Mouse (Mus musculus) G1E (cell line): Measurements from ENCODE around the gene Meis2. TPM values are rescaled to one million over a fixed set of nuclear protein-coding genes. Genes with fewer than 3 reads are reported as not detected.

Source experiments
- ATAC-seq: 2 replicates; pipeline ENCODE4 v1.8.0; 2016; ENCODE audit warnings: mild to moderate bottlenecking; ENCODE audit not compliant: insufficient number of reproducible peaks, poor library complexity, low FRiP score, severe bottlenecking; ENCODE audit errors: extremely low read depth
- DNase-seq: peaks from one replicate; pipeline ENCODE4 v3.0.0; 2012; ENCODE audit warnings: low spot score
- H3K27me3 ChIP-seq: 2 replicates; pipeline ENCODE4 v1.6.1; 2012; ENCODE audit warnings: mild to moderate bottlenecking, low read length, inconsistent platforms; ENCODE audit not compliant: insufficient read depth
- H3K36me3 ChIP-seq: replicated peaks from 2 replicates; pipeline ENCODE3; 2012; ENCODE audit warnings: mild to moderate bottlenecking, inconsistent platforms
- H3K4me1 ChIP-seq: 2 replicates; pipeline ENCODE4 v1.6.1; 2012; ENCODE audit warnings: low read depth, low read length, inconsistent platforms, mixed read lengths; ENCODE audit not compliant: insufficient read depth
- H3K4me3 ChIP-seq: 2 replicates; pipeline ENCODE4 v1.5.1; 2012; ENCODE audit warnings: low read depth, mild to moderate bottlenecking, inconsistent platforms, low read length, moderate library complexity, mixed read lengths
- H3K9me3 ChIP-seq: replicated peaks from 2 replicates; pipeline ENCODE4 v1.6.1; 2012; ENCODE audit warnings: inconsistent platforms
- CTCF ChIP-seq: IDR thresholded peaks from 2 replicates; pipeline ENCODE4 v1.5.1; 2012; ENCODE audit warnings: low read depth, low read length, inconsistent platforms, mixed read lengths
- GATA1 ChIP-seq: IDR thresholded peaks from 2 replicates; pipeline ENCODE4 v1.6.1; 2012; ENCODE audit warnings: borderline replicate concordance, low read length, inconsistent platforms, mixed read lengths
- GATA2 ChIP-seq: IDR thresholded peaks from 2 replicates; pipeline ENCODE4 v1.6.1; 2012; ENCODE audit warnings: low read depth, low read length, inconsistent platforms, borderline replicate concordance
- POLR2AphosphoS5 ChIP-seq: IDR thresholded peaks from 2 replicates; pipeline ENCODE4 v1.6.1; 2012; ENCODE audit warnings: low read depth, low read length, inconsistent platforms; ENCODE audit not compliant: insufficient replicate concordance
- TAL1 ChIP-seq: conservative IDR thresholded peaks from 2 replicates; pipeline ENCODE4 v1.6.1; 2012; ENCODE audit warnings: low read depth, low read length, inconsistent platforms, mixed read lengths
- polyA plus RNA-seq: library from polyadenylated mRNA; stranded (reverse); fragments of >175 nt; gene quantifications from 2 replicates; pipeline ENCODE4 v1.2.3, GENCODE M21; 2012
- total RNA-seq, 2 experiments: library from RNA; stranded (forward) in 1 of 2; stranded (reverse) in 1 of 2; fragments of 200-1000 nt in 1 of 2; fragments of >200 nt in 1 of 2; fragmentation: Nextera tagmentation in 1 of 2; gene quantifications; 2 replicates each; pipeline ENCODE4 v1.2.3; 2014 to 2017

Meis2 gene
- total and polyA plus RNA-seq, 3 experiments: 0.27 to 4.3 (median 3.2) TPM

- DNase-seq (no peak), ATAC-seq (no peak)
- no peak overlapping the region for H3K4me3 ChIP-seq
- H3K27me3 ChIP-seq: no peaks in the 10 kb centered on the region
- H3K36me3 ChIP-seq: no peaks in the 10 kb centered on the region
- no peaks in the 10 kb centered on the region for H3K4me1 ChIP-seq
- H3K9me3 ChIP-seq: peaks cover 21% of the 10 kb centered on the region
- TF ChIP-seq GATA2: no peak
- no peak for TF ChIP-seq TAL1
- no peak for TF ChIP-seq CTCF
- no peak for TF ChIP-seq GATA1
- no peak for TF ChIP-seq POLR2AphosphoS5
Measured at GRCm38 (mm10) chr2:116073311-116073904, 7.8 kb upstream of the Meis2 start.

- Histone ChIP-seq H3K4me1 (no peaks in the 10 kb centered on the region), H3K36me3 (no peaks in the 10 kb centered on the region), H3K9me3 (peaks cover 22% of the 10 kb centered on the region), H3K27me3 (no peaks in the 10 kb centered on the region), H3K4me3 (no peak overlapping the region)
- DNase-seq (no peak), ATAC-seq (no peak)
- TF ChIP-seq GATA2: no peak
- no peak for TF ChIP-seq TAL1
- no peak for TF ChIP-seq POLR2AphosphoS5
- TF ChIP-seq GATA1: no peak
- TF ChIP-seq CTCF: no peak
Measured at GRCm38 (mm10) chr2:116072706-116073105, 7.1 kb upstream of the Meis2 start.

GRCm38 (mm10) chr2:116072321-116072640 is 6.6 kb upstream of the Meis2 start:
- DNase-seq: no peak
- H3K27me3 ChIP-seq: no peaks in the 10 kb centered on the region
- ATAC-seq: no peak

GRCm38 (mm10) chr2:116071571-116072320 is 6.1 kb upstream of the Meis2 start:
- no peaks in the 10 kb centered on the region for H3K27me3 ChIP-seq
- H3K9me3 ChIP-seq: peaks cover 27% of the 10 kb centered on the region
- DNase-seq (no peak), ATAC-seq (no peak)
- no peaks in the 10 kb centered on the region for H3K36me3 ChIP-seq
- TF ChIP-seq TAL1 (no peak), GATA2 (no peak), CTCF (no peak), POLR2AphosphoS5 (no peak), GATA1 (no peak)
- H3K4me1 ChIP-seq: no peaks in the 10 kb centered on the region
- no peak overlapping the region for H3K4me3 ChIP-seq

More at GRCm38 (mm10) chr2:116072321-116072640, 6.6 kb upstream of the Meis2 start:
- no peaks in the 10 kb centered on the region for H3K36me3 ChIP-seq
- peaks cover 23% of the 10 kb centered on the region for H3K9me3 ChIP-seq
- H3K4me3 ChIP-seq: no peak overlapping the region
- TF ChIP-seq CTCF (no peak), POLR2AphosphoS5 (no peak), GATA1 (no peak), GATA2 (no peak), TAL1 (no peak)
- no peaks in the 10 kb centered on the region for H3K4me1 ChIP-seq

GRCm38 (mm10) chr2:116070614-116071425 is 5.2 kb upstream of the Meis2 start:
- no peak overlapping the region for H3K4me3 ChIP-seq
- TF ChIP-seq TAL1: no peak
- no peak for TF ChIP-seq CTCF
- no peak for TF ChIP-seq POLR2AphosphoS5
- TF ChIP-seq GATA2: no peak
- no peak for TF ChIP-seq GATA1
- peaks cover 36% of the 10 kb centered on the region for H3K9me3 ChIP-seq
- DNase-seq (no peak), ATAC-seq (no peak)
- H3K27me3 ChIP-seq: no peaks in the 10 kb centered on the region
- no peaks in the 10 kb centered on the region for H3K36me3 ChIP-seq
- H3K4me1 ChIP-seq: no peaks in the 10 kb centered on the region
